Mouse (Mus musculus) leukemia stem cell, adult 10-12 weeks (primary cell): ENCODE data around the gene Ilvbl. TPM values are rescaled to one million over a fixed set of nuclear protein-coding genes. Genes with fewer than 3 reads are reported as not detected.

ENCODE experiments used
- polyA plus RNA-seq: library from polyadenylated mRNA; stranded (reverse); fragments of >175 nt; gene quantifications from 2 replicates; pipeline ENCODE4 v1.2.3, GENCODE M21; 2012; ENCODE audit warnings: low replicate concordance

Gene Ilvbl
- 22.6 and 25.7 TPM in 2 replicates for polyA plus RNA-seq

GRCm38 (mm10) chr10:78574250-78575104 is at the start of gene Ilvbl:
Gene Ilvbl (plus strand): TSS chr10:78574346.

GRCm38 (mm10) chr10:78591406-78592328 is 17.5 kb downstream of the Ilvbl start, which contains the start of gene Syde1:
Gene Syde1 (minus strand): TSS chr10:78591964.

GRCm38 (mm10) chr10:78617974-78618373 is 43.8 kb downstream of the Ilvbl start, which contains the start of gene Olfr1357:
Gene Olfr1357 (minus strand): TSS chr10:78618074.

Other genes with a start within 250 kb of the Ilvbl start
- 107 and 141 TPM in 2 replicates for gene Agpat3, start 221.9 kb upstream of the Ilvbl start, polyA plus RNA-seq
- gene Rrp1, start 161.3 kb upstream of the Ilvbl start, polyA plus RNA-seq = 140 and 152 TPM in 2 replicates
- gene Cstb, start 148.7 kb upstream of the Ilvbl start, polyA plus RNA-seq = 0.45 and 20.9 TPM in 2 replicates
- 7.2 and 13.2 TPM in 2 replicates for gene Pdxk, start 109.4 kb upstream of the Ilvbl start, polyA plus RNA-seq
- not detected in 2 replicates for gene Olfr1358, start 56.9 kb upstream of the Ilvbl start, polyA plus RNA-seq
- gene Syde1, start 17.6 kb downstream of the Ilvbl start, polyA plus RNA-seq = 1.2 and 2.0 TPM in 2 replicates
- gene Olfr1357, start 43.7 kb downstream of the Ilvbl start, polyA plus RNA-seq = not detected in 2 replicates
- not detected in 2 replicates for gene Casp14, start 143.9 kb downstream of the Ilvbl start, polyA plus RNA-seq
- gene Ccdc105, start 178.7 kb downstream of the Ilvbl start, polyA plus RNA-seq = not detected in 2 replicates
- not detected in 2 replicates for gene Slc1a6, start 206.2 kb downstream of the Ilvbl start, polyA plus RNA-seq